Mouse (Mus musculus): ENCODE measurements at regions not wholly inside any gene's neighbourhood (a gene's known extent, or its start where the extent isn't known, plus 50 kb on each side); places are given as distances from the start of the nearest gene placed in this dataset.

DNA sequence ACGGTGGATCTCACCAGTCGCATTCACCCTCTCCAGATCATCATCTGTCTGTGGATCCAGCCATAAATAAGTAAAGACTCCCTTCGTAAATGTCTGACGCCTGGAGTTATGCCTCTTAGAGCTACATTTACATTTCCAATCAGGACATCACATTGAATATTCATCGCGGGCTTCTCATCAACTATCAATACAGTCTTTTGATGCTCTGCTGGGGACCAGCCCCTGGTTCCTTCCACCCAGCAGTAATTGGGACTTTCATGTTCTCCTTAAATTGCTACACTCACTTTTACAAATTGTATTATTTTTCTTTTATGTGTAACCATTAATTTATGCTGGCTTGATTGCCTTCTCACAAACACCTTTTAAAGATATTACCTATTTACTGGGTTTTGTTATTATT is 125.7 kb upstream of the Cnr1 start:
- TF ChIP-seq CTCF (IDR thresholded peaks at IDR 0.05; ENCODE audit: low read depth) (no peak), EP300 (IDR thresholded peaks at IDR 0.05; ENCODE audit: low read depth) (no peak)
